Mouse (Mus musculus) embryonic fibroblast, embryonic 13.5 days (primary cell): ENCODE results near the gene Nr3c2.

Source experiments
- CTCF ChIP-seq: IDR thresholded peaks from 2 replicates; pipeline ENCODE4 v1.5.1; 2011; ENCODE audit warnings: mild to moderate bottlenecking, control low read depth, low read length, moderate library complexity, borderline replicate concordance; ENCODE audit not compliant: insufficient read depth
- POLR2A ChIP-seq: IDR thresholded peaks from 2 replicates; pipeline ENCODE4 v1.6.1; 2011; ENCODE audit warnings: low read depth, mild to moderate bottlenecking, control low read depth, low read length, moderate library complexity

GRCm38 (mm10) chr8:77121571-77121890 lies 222.3 kb downstream of the Nr3c2 start:
- no peak for TF ChIP-seq CTCF
- no peak for TF ChIP-seq POLR2A
